Mouse (Mus musculus): ENCODE measurements around the gene Cerkl. TPM values are rescaled to one million over a fixed set of nuclear protein-coding genes. Genes with fewer than 3 reads are reported as not detected.

Gene Cerkl
- polyA plus RNA-seq, 1 experiment from 2014 or later: 0.89 TPM

DNA sequence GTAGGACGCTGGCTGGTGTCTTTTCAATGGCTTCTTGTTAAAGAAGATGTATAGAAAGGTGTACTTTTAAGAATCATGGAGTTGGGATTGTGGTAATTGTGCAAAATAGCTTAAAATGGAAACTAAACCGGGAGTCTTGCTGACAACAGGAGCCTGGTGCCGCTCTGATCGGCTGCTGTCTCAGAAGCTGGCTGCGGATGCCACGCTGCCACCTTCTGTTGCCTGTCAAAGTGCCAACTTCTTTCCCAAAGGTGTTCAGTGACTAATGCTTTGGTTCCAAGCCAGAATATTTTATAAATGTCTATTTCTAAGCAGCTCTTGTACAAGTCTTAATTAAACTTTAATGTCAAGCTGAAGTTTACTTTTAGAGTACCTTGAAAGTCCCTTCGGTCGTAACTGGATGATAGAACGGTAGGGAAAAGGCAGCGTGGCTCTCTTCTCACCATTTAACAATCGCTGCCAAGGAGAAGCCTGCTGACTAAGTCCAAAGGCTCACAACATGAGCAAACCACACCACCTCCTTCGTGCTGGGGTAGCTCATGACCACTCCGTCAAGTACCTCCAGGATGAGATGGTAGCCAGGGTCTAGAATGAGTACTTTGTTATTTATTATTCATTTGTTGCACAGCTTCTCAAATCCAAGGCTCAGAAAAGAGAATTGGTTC lies 147.0 kb downstream of the Cerkl start:
- Histone ChIP-seq H3K4me1 (no peaks in the 10 kb centered on the region), H3K27me3 (ENCODE audit: low read depth, poor library complexity, severe bottlenecking) (no peaks in the 10 kb centered on the region), H3K27ac (no peak overlapping the region), H3K36me3 (no peaks in the 10 kb centered on the region), H3K9me3 (replicated peaks) (no peaks in the 10 kb centered on the region), H3K4me3 (no peak overlapping the region)
- 94% methylated on average over 13 of the region's 13 CpGs for WGBS
- no peak for DNase-seq (ENCODE audit: low spot score)

DNA sequence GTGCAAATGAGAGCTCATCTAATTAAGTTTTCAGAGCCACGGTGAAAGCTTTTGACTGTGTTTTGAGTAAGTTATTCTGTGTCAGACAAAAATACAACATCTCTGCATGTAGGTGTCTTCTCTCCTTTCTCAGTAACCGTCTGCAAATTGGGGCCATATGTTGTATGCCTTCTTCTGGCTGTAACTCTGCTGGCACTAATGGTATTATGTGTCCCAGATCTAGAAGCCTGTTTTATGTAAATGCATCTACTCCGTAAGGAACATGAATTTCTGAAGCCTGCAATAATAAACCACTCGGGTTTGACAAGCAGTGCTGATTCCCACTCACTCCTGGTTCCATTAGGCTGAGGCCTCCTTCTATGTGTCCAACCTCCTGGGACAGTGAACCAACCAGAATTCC lies 149.0 kb downstream of the Cerkl start:
- Histone ChIP-seq H3K27ac (no peak overlapping the region), H3K9me3 (replicated peaks) (no peaks in the 10 kb centered on the region), H3K4me1 (no peaks in the 10 kb centered on the region), H3K36me3 (no peaks in the 10 kb centered on the region), H3K27me3 (ENCODE audit: low read depth, poor library complexity, severe bottlenecking) (no peaks in the 10 kb centered on the region), H3K4me3 (no peak overlapping the region)
- WGBS: 75% methylated on average over 4 of the region's 4 CpGs
- DNase-seq (ENCODE audit: low spot score): no peak

DNA sequence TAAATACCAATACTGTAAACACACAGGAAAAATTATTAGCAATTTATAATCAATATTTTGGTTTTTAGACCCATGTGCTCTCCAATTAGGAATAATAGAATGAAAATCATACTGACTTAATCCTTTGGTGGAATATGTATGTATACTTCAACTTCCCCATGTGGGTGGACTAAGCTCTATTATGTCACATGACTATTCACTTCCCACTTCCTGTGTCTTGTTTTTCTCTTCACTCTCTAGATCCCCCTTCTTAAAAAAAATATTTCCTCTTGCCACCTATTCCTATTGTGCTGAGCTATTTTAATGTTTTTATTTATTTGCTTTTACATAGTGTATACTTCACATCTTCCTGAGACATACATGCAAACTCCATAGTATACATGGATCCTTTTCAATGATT lies 154.2 kb downstream of the Cerkl start:
- Histone ChIP-seq H3K27ac (no peak overlapping the region), H3K9me3 (replicated peaks) (no peaks in the 10 kb centered on the region), H3K36me3 (no peaks in the 10 kb centered on the region), H3K4me3 (no peak overlapping the region), H3K4me1 (peaks cover 6% of the 10 kb centered on the region), H3K27me3 (ENCODE audit: low read depth, poor library complexity, severe bottlenecking) (no peaks in the 10 kb centered on the region)
- no peak for DNase-seq (ENCODE audit: low spot score)

DNA sequence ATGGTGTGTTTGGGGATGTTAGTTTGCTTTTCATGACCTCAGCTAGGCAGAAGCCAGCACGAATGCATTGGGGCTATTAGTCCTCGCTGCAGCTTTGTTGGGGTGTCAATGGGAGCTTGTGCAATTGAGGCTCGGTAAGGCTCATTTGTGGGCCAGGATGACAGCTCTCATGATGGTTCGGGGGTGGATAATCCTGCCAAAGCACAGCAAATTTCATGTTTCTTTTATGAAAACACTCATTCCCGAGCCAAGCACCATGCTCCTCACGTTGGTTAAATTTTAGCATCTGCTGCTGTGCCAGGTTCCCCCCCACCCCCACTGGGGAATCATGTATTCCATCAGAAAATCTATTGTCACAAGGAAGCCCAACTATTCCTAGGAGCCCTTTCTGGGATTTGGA lies 164.2 kb downstream of the Cerkl start:
- H3K36me3 ChIP-seq: no peaks in the 10 kb centered on the region
- no peaks in the 10 kb centered on the region for H3K9me3 ChIP-seq (replicated peaks)
- H3K4me3 ChIP-seq: no peak overlapping the region
- WGBS: 87% methylated on average over 6 of the region's 6 CpGs
- DNase-seq (ENCODE audit: low spot score): no peak
- H3K27ac ChIP-seq: no peak overlapping the region
- H3K27me3 ChIP-seq (ENCODE audit: low read depth, poor library complexity, severe bottlenecking): no peaks in the 10 kb centered on the region
- H3K4me1 ChIP-seq: peaks cover 15% of the 10 kb centered on the region

DNA sequence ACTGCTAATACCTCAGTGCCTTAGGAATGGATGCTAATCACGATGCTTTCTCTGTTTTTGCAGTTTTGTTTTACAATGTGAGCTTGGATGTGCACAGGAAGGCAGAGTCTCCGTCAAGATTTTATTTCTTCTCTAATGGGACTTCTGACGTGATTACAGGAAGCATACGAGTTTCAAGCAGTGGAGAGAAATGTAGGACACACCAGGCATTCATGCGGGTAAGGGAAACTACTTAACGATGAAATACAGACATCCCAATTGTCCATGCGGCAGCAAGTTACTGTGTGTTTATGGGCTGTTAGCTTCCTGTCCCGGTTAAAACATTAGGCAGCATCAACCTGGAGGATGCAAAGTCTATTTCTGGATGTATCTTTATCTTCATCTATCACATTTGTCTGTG lies 164.7 kb downstream of the Cerkl start:
- Histone ChIP-seq H3K27ac (no peak overlapping the region), H3K4me3 (no peak overlapping the region), H3K36me3 (no peaks in the 10 kb centered on the region), H3K9me3 (replicated peaks) (no peaks in the 10 kb centered on the region), H3K4me1 (peaks cover 15% of the 10 kb centered on the region), H3K27me3 (ENCODE audit: low read depth, poor library complexity, severe bottlenecking) (no peaks in the 10 kb centered on the region)
- no peak for DNase-seq (ENCODE audit: low spot score)
- WGBS: 49% methylated on average over 8 of the region's 8 CpGs

GRCm38 (mm10) chr2:79290149-79290548 lies 166.4 kb downstream of the Cerkl start:
- 83% methylated on average over 1 of the region's 1 CpGs for WGBS
- peaks cover 8% of the 10 kb centered on the region for H3K4me1 ChIP-seq
- H3K27ac ChIP-seq: no peak overlapping the region
- no peak for DNase-seq (ENCODE audit: low spot score)
- no peaks in the 10 kb centered on the region for H3K36me3 ChIP-seq
- H3K4me3 ChIP-seq: no peak overlapping the region
- no peaks in the 10 kb centered on the region for H3K9me3 ChIP-seq (replicated peaks)
- H3K27me3 ChIP-seq (ENCODE audit: low read depth, poor library complexity, severe bottlenecking): no peaks in the 10 kb centered on the region

- no peaks in the 10 kb centered on the region for H3K4me1 ChIP-seq
- WGBS: 88% methylated on average over 4 of the region's 4 CpGs
- H3K4me3 ChIP-seq: no peak overlapping the region
- DNase-seq (ENCODE audit: low spot score): no peak
- no peak overlapping the region for H3K27ac ChIP-seq
- H3K9me3 ChIP-seq (replicated peaks): no peaks in the 10 kb centered on the region
- H3K36me3 ChIP-seq: no peaks in the 10 kb centered on the region
- no peaks in the 10 kb centered on the region for H3K27me3 ChIP-seq (ENCODE audit: low read depth, poor library complexity, severe bottlenecking)
These were observed 172.4 kb downstream of the Cerkl start for GRCm38 (mm10) chr2:79284206-79284605.

Other genes with a start within 250 kb of the Cerkl start
- 3.7 and 5.2 TPM in 2 replicates for gene Itga4, start 201.4 kb downstream of the Cerkl start, polyA plus RNA-seq (2016; fragmentation: Nextera tagmentation; extraction: Ambion mirVana)
- gene Neurod1, start within 50 bp of the Cerkl start, polyA plus RNA-seq (2016; fragmentation: Nextera tagmentation; extraction: Ambion mirVana): 0.06 TPM in 1 of 2 replicates, not detected in the other
- gene Itprid2, start 178.6 kb upstream of the Cerkl start, polyA plus RNA-seq (2016; fragmentation: Nextera tagmentation; extraction: Ambion mirVana): 4.4 and 5.6 TPM in 2 replicates

Data from limb, embryonic 10.5 days (tissue).